Mouse (Mus musculus) olfactory bulb, adult 2 months (tissue): ENCODE measurements at regions not wholly inside any gene's neighbourhood (a gene's known extent, or its start where the extent isn't known, plus 50 kb on each side); places are given as distances from the start of the nearest gene placed in this dataset.

Experiments
- H3K27ac ChIP-seq: fragments of 200-500 bp; 2 replicates; pipeline ENCODE4 v1.5.1; 2012; ENCODE audit warnings: low read depth, low read length; ENCODE audit not compliant: insufficient read depth
- H3K4me1 ChIP-seq: fragments of 200-500 bp; 2 replicates; pipeline ENCODE4 v1.6.1; 2012; ENCODE audit warnings: low read length; ENCODE audit not compliant: control insufficient read depth, insufficient read depth
- H3K4me3 ChIP-seq: fragments of 200-500 bp; 2 replicates; pipeline ENCODE4 v1.5.1; 2012; ENCODE audit warnings: mild to moderate bottlenecking, low read depth, low read length, moderate library complexity; ENCODE audit not compliant: insufficient read depth
- CTCF ChIP-seq: fragments of 200-500 bp; IDR thresholded peaks from 2 replicates; pipeline ENCODE4 v1.5.1; 2012; ENCODE audit warnings: low read depth, mild to moderate bottlenecking, low read length, moderate library complexity; ENCODE audit not compliant: insufficient read depth
- POLR2A ChIP-seq: fragments of 200-500 bp; IDR thresholded peaks from 2 replicates; pipeline ENCODE4 v1.6.1; 2012; ENCODE audit warnings: mild to moderate bottlenecking, low read depth, low read length, moderate library complexity; ENCODE audit not compliant: insufficient read depth
- WGBS: fragments of 180-500 bp; shearing (Covaris S2); methylation state at CpG from one replicate; pipeline ENCODE4 v1.1.7; 2018; 5-methylcytosine and 5-hydroxymethylcytosine counted together

DNA sequence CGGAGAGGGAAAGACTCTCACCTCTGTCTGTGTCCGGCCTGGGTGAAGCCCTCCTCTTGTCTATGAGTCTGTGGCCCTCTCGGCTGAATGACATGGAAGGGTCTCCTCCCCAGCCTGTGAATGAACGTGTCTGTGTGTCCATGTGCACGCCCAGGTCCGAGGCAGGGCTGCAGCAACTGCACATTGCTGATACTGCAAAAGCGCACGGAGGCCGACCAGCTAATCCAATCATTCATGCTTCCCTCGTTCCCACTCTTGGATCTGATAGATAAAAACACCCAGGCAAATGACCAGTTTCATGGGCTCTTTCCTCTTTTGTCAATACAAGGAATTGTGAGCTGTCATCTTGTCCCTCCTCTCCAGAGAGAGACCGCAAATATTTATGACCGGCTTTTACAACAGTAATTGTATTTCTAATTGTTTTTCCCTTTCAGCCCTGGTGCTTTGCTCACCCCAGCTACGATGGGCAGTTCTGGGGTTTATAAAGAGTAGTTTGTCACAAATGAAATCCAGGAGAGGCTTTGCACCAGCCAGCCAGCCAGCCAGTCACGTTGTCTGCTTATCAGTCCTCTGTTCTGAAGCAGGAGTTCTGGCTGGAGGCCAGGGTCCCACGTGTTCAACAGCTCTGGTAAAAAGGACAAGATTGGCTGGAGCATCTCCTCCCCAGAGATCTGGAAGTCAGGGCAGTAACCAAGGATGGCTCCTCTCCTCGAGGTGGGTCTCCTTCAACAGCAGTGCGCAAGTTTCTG is 222.0 kb upstream of the Cadm1 start:
- Histone ChIP-seq H3K27ac (no peak overlapping the region), H3K4me3 (no peak overlapping the region), H3K4me1 (peaks cover 4% of the 10 kb centered on the region; the same call in 1 of the 2 replicates)
- 49% methylated on average over 17 of the region's 17 CpGs for WGBS
- no peak for TF ChIP-seq CTCF
- TF ChIP-seq POLR2A = no peak

- Histone ChIP-seq H3K4me1 (no peaks in the 10 kb centered on the region), H3K27ac (no peak overlapping the region), H3K4me3 (no peak overlapping the region)
- 44% methylated on average over 4 of the region's 4 CpGs for WGBS
- TF ChIP-seq POLR2A (no peak), CTCF (no peak)
These were observed 216.5 kb upstream of the Cadm1 start for GRCm38 (mm10) chr9:47313433-47313832.

GRCm38 (mm10) chr9:47314236-47314635 is 215.7 kb upstream of the Cadm1 start:
- Histone ChIP-seq H3K4me1 (no peaks in the 10 kb centered on the region), H3K27ac (no peak overlapping the region), H3K4me3 (no peak overlapping the region)
- TF ChIP-seq CTCF = no peak
- no peak for TF ChIP-seq POLR2A
- WGBS = 96% methylated on average over 1 of the region's 1 CpGs

GRCm38 (mm10) chr9:47320345-47320744 is 209.6 kb upstream of the Cadm1 start:
- TF ChIP-seq CTCF (no peak), POLR2A (no peak)
- no peaks in the 10 kb centered on the region for H3K4me1 ChIP-seq
- 96% methylated on average over 1 of the region's 1 CpGs for WGBS
- no peak overlapping the region for H3K4me3 ChIP-seq
- no peak overlapping the region for H3K27ac ChIP-seq

DNA sequence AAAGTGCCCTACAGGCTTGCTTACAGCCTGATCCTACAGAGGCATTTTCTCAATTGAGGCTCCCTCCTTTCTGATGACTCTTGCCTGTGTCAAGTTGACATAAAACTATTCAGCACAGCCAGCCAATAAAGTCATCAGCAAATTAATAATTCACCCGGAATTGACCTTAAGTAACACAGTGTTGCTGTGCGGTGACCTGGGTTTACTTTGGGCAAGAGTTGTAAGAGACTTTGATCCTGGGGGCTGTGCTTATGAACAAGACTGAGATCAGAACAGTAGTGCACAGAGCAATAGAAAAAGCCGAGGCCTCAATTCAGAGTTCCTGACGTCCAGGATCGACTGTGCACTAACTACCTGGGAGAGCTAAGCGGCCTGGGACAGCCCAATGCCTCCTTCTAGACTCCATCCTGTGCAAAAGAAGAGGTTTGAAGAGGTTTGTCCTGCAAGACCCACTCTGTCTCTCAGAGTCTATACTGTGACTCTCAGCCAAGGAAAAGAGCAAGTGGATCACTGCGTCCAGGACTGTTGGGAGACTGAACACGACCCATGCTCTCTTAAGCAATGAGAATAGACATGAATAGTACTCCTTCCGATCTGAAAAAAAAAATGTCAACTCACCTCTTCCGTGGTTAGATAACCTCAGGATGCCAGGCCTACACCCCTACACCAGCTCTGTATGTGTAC is 208.7 kb upstream of the Cadm1 start:
- no peak for TF ChIP-seq POLR2A
- TF ChIP-seq CTCF = no peak
- H3K27ac ChIP-seq = no peak overlapping the region
- no peaks in the 10 kb centered on the region for H3K4me1 ChIP-seq
- no peak overlapping the region for H3K4me3 ChIP-seq
- 94% methylated on average over 10 of the region's 10 CpGs for WGBS

DNA sequence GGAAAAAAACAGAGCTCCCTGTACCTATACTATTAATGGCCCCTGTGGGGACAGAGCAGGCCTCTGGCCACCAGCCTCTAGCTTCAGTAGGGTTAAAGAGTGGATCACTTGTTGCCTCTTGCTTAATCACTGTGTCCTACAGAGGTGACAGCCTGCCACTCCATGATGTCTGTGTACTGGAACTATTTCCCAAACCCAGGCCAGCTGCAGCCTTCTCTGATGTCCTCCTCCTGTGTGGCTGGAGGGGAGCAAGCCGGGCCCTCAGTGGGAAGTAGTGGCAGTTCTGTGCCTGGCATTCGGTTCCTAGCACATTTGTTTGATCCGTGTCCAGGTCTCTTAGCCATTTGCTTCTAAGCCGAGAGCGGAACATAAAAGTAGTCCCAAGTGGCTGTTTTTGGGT is 207.7 kb upstream of the Cadm1 start:
- WGBS = 58% methylated on average over 5 of the region's 5 CpGs
- no peak for TF ChIP-seq POLR2A
- no peak for TF ChIP-seq CTCF

GRCm38 (mm10) chr9:47323051-47323450 is 206.9 kb upstream of the Cadm1 start:
- WGBS = 88% methylated on average over 5 of the region's 5 CpGs
- no peak for TF ChIP-seq POLR2A
- TF ChIP-seq CTCF = no peak
- Histone ChIP-seq H3K27ac (no peak overlapping the region), H3K4me3 (no peak overlapping the region), H3K4me1 (no peaks in the 10 kb centered on the region)

More for the DNA sequence above, 207.7 kb upstream of the Cadm1 start:
- Histone ChIP-seq H3K4me1 (no peaks in the 10 kb centered on the region), H3K4me3 (no peak overlapping the region), H3K27ac (no peak overlapping the region)

GRCm38 (mm10) chr9:47327575-47327974 is 202.4 kb upstream of the Cadm1 start:
- Histone ChIP-seq H3K4me3 (no peak overlapping the region), H3K27ac (no peak overlapping the region), H3K4me1 (peaks cover 4% of the 10 kb centered on the region; the same call in 1 of the 2 replicates)
- WGBS = 100% methylated on average over 2 of the region's 2 CpGs
- no peak for TF ChIP-seq POLR2A
- TF ChIP-seq CTCF = no peak

- H3K4me1 ChIP-seq = peaks cover 9% of the 10 kb centered on the region; the same call in 1 of the 2 replicates
- H3K27ac ChIP-seq = no peak overlapping the region
- 66% methylated on average over 4 of the region's 4 CpGs for WGBS
- no peak overlapping the region for H3K4me3 ChIP-seq
- TF ChIP-seq CTCF (no peak), POLR2A (no peak)
These were observed 197.0 kb upstream of the Cadm1 start for GRCm38 (mm10) chr9:47332929-47333328.
